Mouse (Mus musculus) small intestine, adult 2 months (tissue): ENCODE data around the gene Galnt14.

Experiments used
- CTCF ChIP-seq: fragments of 200-500 bp; IDR thresholded peaks from 2 replicates; pipeline ENCODE4 v1.5.1; 2012; ENCODE audit warnings: low read depth, mild to moderate bottlenecking, control low read depth, inconsistent platforms, low read length, moderate library complexity, mixed read lengths; ENCODE audit not compliant: insufficient replicate concordance, insufficient read length; ENCODE audit errors: extremely low read depth
- POLR2A ChIP-seq: fragments of 200-500 bp; IDR thresholded peaks from 2 replicates; pipeline ENCODE4 v1.6.1; 2012; ENCODE audit warnings: low read depth, mild to moderate bottlenecking, control low read depth, inconsistent platforms, low read length, moderate library complexity

DNA sequence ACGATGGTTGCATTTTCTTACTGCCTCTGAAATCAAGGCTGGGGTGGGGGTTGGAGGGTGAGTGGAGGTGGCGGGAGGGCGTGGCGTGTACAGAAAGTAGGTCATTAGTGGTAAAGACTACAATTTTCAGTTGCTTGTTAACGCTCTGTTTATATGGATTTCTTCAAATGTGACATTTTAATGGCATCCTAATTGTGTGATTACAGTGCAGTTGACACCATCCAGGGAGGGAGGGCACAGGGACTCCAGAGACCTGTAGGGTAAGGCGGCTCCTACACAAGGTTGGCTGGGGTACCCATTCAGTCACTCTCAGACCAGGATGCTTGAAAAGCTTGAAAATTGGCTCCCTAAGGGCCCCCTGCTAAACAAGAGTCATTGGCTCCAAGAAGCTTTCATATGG is 122.7 kb downstream of the Galnt14 start:
- TF ChIP-seq CTCF (no peak), POLR2A (no peak)
